8 mouse cellular contexts compared by ENCODE assay signal in genomic region chr4:116703804-116704203, GRCm38 (mm10). TPM values are rescaled to one million over a fixed set of nuclear protein-coding genes. Genes with fewer than 3 reads are reported as not detected.
DNase-seq lines count a peak whose midpoint lies in the region; ATAC-seq and TF ChIP-seq lines count a peak whose summit lies in the region.

No protein-coding gene starts in this region.

- no peak overlapping the region for H3K27ac ChIP-seq in kidney, adult 2 months (ENCODE audit: insufficient read depth, low read depth, low read length)
- no peak overlapping the region for H3K27ac ChIP-seq in kidney, embryonic 15.5 days

- TF ChIP-seq CTCF in kidney, adult 2 months (conservative IDR thresholded peaks at IDR 0.05; ENCODE audit: insufficient read depth, insufficient read length, low read depth, low read length), result peak; percentile 83

- no peaks in the 10 kb centered on the region for H3K9me3 ChIP-seq in kidney, embryonic 15.5 days (replicated peaks)

- peak; percentile 79 for DNase-seq in kidney, adult 2 months
- DNase-seq in NIH3T3 (ENCODE audit: low read depth), result peak; percentile 90
- DNase-seq in cerebellum, adult 9-11 months, result peak; percentile 53
- peak; percentile 57 to 66 for DNase-seq in gastrocnemius, postnatal 36 days
- DNase-seq in left cerebral cortex, postnatal 25 days (ENCODE audit: low spot score in 2 of 2), result peak; percentile 26 to 56
- DNase-seq in thymus, postnatal 4 days, result peak; percentile 92

- ATAC-seq in kidney, embryonic 15.5 days (replicated peaks; ENCODE audit: low FRiP score), result no peak
- peak; percentile 41 for ATAC-seq in neutrophil, adult 5-6 weeks (ENCODE audit: extremely low read depth, insufficient number of reproducible peaks, low FRiP score, poor library complexity, severe bottlenecking)

- no peak overlapping the region for H3K9ac ChIP-seq in kidney, embryonic 15.5 days

- no peak overlapping the region for H3K4me3 ChIP-seq in kidney, adult 2 months (ENCODE audit: insufficient read depth, low read depth, low read length)
- H3K4me3 ChIP-seq in kidney, embryonic 15.5 days (replicated peaks), result no peak overlapping the region

- no peak overlapping the region for H3K4me2 ChIP-seq in kidney, embryonic 15.5 days

- no peaks in the 10 kb centered on the region for H3K27me3 ChIP-seq in kidney, adult 2 months (replicated peaks; ENCODE audit: control insufficient read depth, insufficient read depth, low read length)
- no peaks in the 10 kb centered on the region for H3K27me3 ChIP-seq in kidney, embryonic 15.5 days

- peaks cover 1% of the 10 kb centered on the region; the same call in 1 of the 2 replicates for H3K4me1 ChIP-seq in kidney, adult 2 months (ENCODE audit: control insufficient read depth, insufficient read depth, low read length)
- peaks cover 6% of the 10 kb centered on the region; the same call in 1 of the 2 replicates for H3K4me1 ChIP-seq in kidney, embryonic 15.5 days

- 32% methylated on average over 6 of the region's 6 CpGs for WGBS in kidney, adult 2 months
- WGBS in kidney, embryonic 15.5 days, result 35% methylated on average over 6 of the region's 6 CpGs

- TF ChIP-seq POLR2A in kidney, adult 2 months (IDR thresholded peaks at IDR 0.05; ENCODE audit: low read depth, low read length), result no peak

- intact Hi-C loops in gastrocnemius, postnatal 36 days (cut with DNase I), result no loop called here
- intact Hi-C loops in left cerebral cortex, postnatal 25 days (cut with DNase I), result no loop called here

- peaks cover 9% of the 10 kb centered on the region for H3K36me3 ChIP-seq in kidney, adult 2 months (ENCODE audit: control insufficient read depth, insufficient read depth, low read length)
- peaks cover 53% of the 10 kb centered on the region for H3K36me3 ChIP-seq in kidney, embryonic 15.5 days

RNA-seq across cellular contexts. Expression of gene Mmachc, which starts 4.4 kb away (rescaled TPM):
- 28.8 and 30.3 TPM in 2 replicates for polyA plus RNA-seq in kidney, adult 2 months (2012; rRNA removed)
- polyA plus RNA-seq in kidney, embryonic 15.5 days (2015; fragmentation: Nextera tagmentation; extraction: Ambion mirVana), result 27.2 and 27.9 TPM in 2 replicates
- 10 to 100 TPM; 30.3 to 32.5 TPM for total RNA-seq in gastrocnemius, postnatal 36 days (2021)
- total RNA-seq in left cerebral cortex, postnatal 25 days (2021), result 10 to 100 TPM; 16.2 to 17.1 TPM
- 2.6 and 2.8 TPM in 2 replicates for total RNA-seq in neutrophil, adult 5-6 weeks (2017)

RNA-seq across cellular contexts. Expression of gene Ccdc163, which starts 4.5 kb away (rescaled TPM):
- 29.2 and 34.5 TPM in 2 replicates for polyA plus RNA-seq in kidney, adult 2 months (2012; rRNA removed)
- polyA plus RNA-seq in kidney, embryonic 15.5 days (2015; fragmentation: Nextera tagmentation; extraction: Ambion mirVana), result 30.3 and 31.7 TPM in 2 replicates
- 1 to 10 TPM; 2.0 to 2.2 TPM for total RNA-seq in gastrocnemius, postnatal 36 days (2021)
- total RNA-seq in left cerebral cortex, postnatal 25 days (2021), result 1 to 10 TPM; 4.0 to 6.5 TPM
- 17.4 and 18.3 TPM in 2 replicates for total RNA-seq in neutrophil, adult 5-6 weeks (2017)

RNA-seq across cellular contexts. Expression of gene Tesk2, which starts 16.9 kb away (rescaled TPM):
- 10.7 and 11.7 TPM in 2 replicates for polyA plus RNA-seq in kidney, adult 2 months (2012; rRNA removed)
- 7.6 and 7.7 TPM in 2 replicates for polyA plus RNA-seq in kidney, embryonic 15.5 days (2015; fragmentation: Nextera tagmentation; extraction: Ambion mirVana)
- total RNA-seq in gastrocnemius, postnatal 36 days (2021), result 1 to 10 TPM; 1.7 to 2.0 TPM
- 1 to 10 TPM; 4.2 to 5.8 TPM for total RNA-seq in left cerebral cortex, postnatal 25 days (2021)
- 9.3 and 14.5 TPM in 2 replicates for total RNA-seq in neutrophil, adult 5-6 weeks (2017)

RNA-seq across cellular contexts. Expression of gene Prdx1, which starts 18.5 kb away (rescaled TPM):
- 282 and 478 TPM in 2 replicates for polyA plus RNA-seq in kidney, adult 2 months (2012; rRNA removed)
- polyA plus RNA-seq in kidney, embryonic 15.5 days (2015; fragmentation: Nextera tagmentation; extraction: Ambion mirVana), result 1,497 and 1,602 TPM in 2 replicates
- 100 to 1,000 TPM; 190 to 226 TPM for total RNA-seq in gastrocnemius, postnatal 36 days (2021)
- total RNA-seq in left cerebral cortex, postnatal 25 days (2021), result 100 to 1,000 TPM; 158 to 160 TPM
- total RNA-seq in neutrophil, adult 5-6 weeks (2017), result 56.9 and 58.1 TPM in 2 replicates

RNA-seq across cellular contexts. Expression of gene Akr1a1, which starts 52.3 kb away (rescaled TPM):
- polyA plus RNA-seq in kidney, adult 2 months (2012; rRNA removed), result 2,926 and 3,067 TPM in 2 replicates
- polyA plus RNA-seq in kidney, embryonic 15.5 days (2015; fragmentation: Nextera tagmentation; extraction: Ambion mirVana), result 721 and 765 TPM in 2 replicates
- 100 to 1,000 TPM; 169 to 180 TPM for total RNA-seq in gastrocnemius, postnatal 36 days (2021)
- total RNA-seq in left cerebral cortex, postnatal 25 days (2021), result 100 to 1,000 TPM; 396 to 420 TPM
- total RNA-seq in neutrophil, adult 5-6 weeks (2017), result 175 and 178 TPM in 2 replicates

Comparison
In these comparisons a context has a peak if more than half of its experiments do, and no peak if none do; other contexts are left out.
1. DNase-seq: peak in every context shown above with its lines; median percentile 92 in thymus, postnatal 4 days; 90 in NIH3T3; 79 in kidney, adult 2 months; 62 in gastrocnemius, postnatal 36 days; 53 in cerebellum, adult 9-11 months; 41 in left cerebral cortex, postnatal 25 days.